Mouse (Mus musculus) liver, embryonic 13.5 days (tissue): Measurements from ENCODE around the gene Ttc21b. TPM values are rescaled to one million over a fixed set of nuclear protein-coding genes. Genes with fewer than 3 reads are reported as not detected.

Experiments used
- ATAC-seq: fragments of 200-750 bp; cut with Nextera tagmentation; 2 replicates; pipeline ENCODE4 v1.8.0; 2017; ENCODE audit warnings: low read depth, mild to moderate bottlenecking, moderate number of reproducible peaks, moderate library complexity
- DNase-seq: peaks from one replicate; pipeline ENCODE4 v3.0.0; 2022
- H3K27ac ChIP-seq: fragments of 300-500 bp; sonication (generic); 2 replicates; pipeline ENCODE4 v1.5.1; 2015; ENCODE audit warnings: moderate library complexity, mild to moderate bottlenecking, inconsistent platforms
- H3K27me3 ChIP-seq: fragments of 300-500 bp; sonication (generic); 2 replicates; pipeline ENCODE4 v1.6.1; 2015; ENCODE audit warnings: mild to moderate bottlenecking, inconsistent platforms
- H3K36me3 ChIP-seq: fragments of 300-500 bp; sonication (generic); 2 replicates; pipeline ENCODE4 v1.6.1; 2015; ENCODE audit warnings: mild to moderate bottlenecking, inconsistent platforms
- H3K4me1 ChIP-seq: fragments of 300-500 bp; sonication (generic); replicated peaks from 2 replicates; pipeline ENCODE4 v1.6.1; 2015; ENCODE audit warnings: inconsistent platforms
- H3K4me2 ChIP-seq: fragments of 300-500 bp; sonication (generic); 2 replicates; pipeline ENCODE4 v1.6.1; 2015; ENCODE audit warnings: inconsistent platforms, mild to moderate bottlenecking, moderate library complexity
- H3K4me3 ChIP-seq: fragments of 300-500 bp; sonication (generic); replicated peaks from 2 replicates; pipeline ENCODE4 v1.5.1; 2015; ENCODE audit warnings: mild to moderate bottlenecking, inconsistent platforms
- H3K9ac ChIP-seq: fragments of 300-500 bp; sonication (generic); 2 replicates; pipeline ENCODE4 v1.6.1; 2015; ENCODE audit warnings: mild to moderate bottlenecking, inconsistent platforms
- H3K9me3 ChIP-seq: fragments of 300-500 bp; sonication (generic); replicated peaks from 2 replicates; pipeline ENCODE4 v1.6.1; 2016; ENCODE audit warnings: inconsistent platforms
- WGBS: fragments of 180-500 bp; shearing (Covaris S2); methylation state at CpG from one replicate; pipeline ENCODE4 v1.1.7; 2015; ENCODE audit not compliant: insufficient replicate concordance; 5-methylcytosine and 5-hydroxymethylcytosine counted together
- polyA plus RNA-seq: library from polyadenylated mRNA; unstranded; fragments of >200 nt; fragmentation: Nextera tagmentation; extraction: Ambion mirVana; gene quantifications from 2 replicates; pipeline ENCODE4 v1.2.1, GENCODE M21; 2015

Gene Ttc21b
- polyA plus RNA-seq, 1 experiment from 2014 or later, result 1.7 TPM

- Histone ChIP-seq H3K27me3 (no peaks in the 10 kb centered on the region), H3K27ac (no peak overlapping the region), H3K9ac (no peak overlapping the region), H3K4me2 (no peak overlapping the region), H3K4me1 (no peaks in the 10 kb centered on the region), H3K36me3 (no peaks in the 10 kb centered on the region), H3K4me3 (no peak overlapping the region), H3K9me3 (no peaks in the 10 kb centered on the region)
- 60% methylated on average over 4 of the region's 4 CpGs for WGBS
- DNase-seq (no peak), ATAC-seq (no peak)
Measured at GRCm38 (mm10) chr2:66140246-66140645, 116.2 kb downstream of the Ttc21b start.

Other genes starting within 250 kb of the Ttc21b start
- 0.23 TPM in 2 replicates for gene Galnt3, start 131.6 kb downstream of the Ttc21b start, polyA plus RNA-seq
- gene Scn1a, start 184.2 kb upstream of the Ttc21b start, polyA plus RNA-seq, result 0.01 TPM in 1 of 2 replicates, not detected in the other